Mouse (Mus musculus): ENCODE measurements at regions not wholly inside any gene's neighbourhood (a gene's known extent, or its start where the extent isn't known, plus 50 kb on each side); places are given as distances from the start of the nearest gene placed in this dataset.

GRCm38 (mm10) chr3:50992581-50993313 lies 231.5 kb upstream of the Noct start:
- no peak for TF ChIP-seq POLR2A (IDR thresholded peaks at IDR 0.05; ENCODE audit: insufficient read depth, low read depth, low read length)
- no peak for TF ChIP-seq CTCF (IDR thresholded peaks at IDR 0.05; ENCODE audit: insufficient read depth, low read depth, low read length)
